ENCODE assay signal across 13 mouse cellular contexts in the genomic region with DNA sequence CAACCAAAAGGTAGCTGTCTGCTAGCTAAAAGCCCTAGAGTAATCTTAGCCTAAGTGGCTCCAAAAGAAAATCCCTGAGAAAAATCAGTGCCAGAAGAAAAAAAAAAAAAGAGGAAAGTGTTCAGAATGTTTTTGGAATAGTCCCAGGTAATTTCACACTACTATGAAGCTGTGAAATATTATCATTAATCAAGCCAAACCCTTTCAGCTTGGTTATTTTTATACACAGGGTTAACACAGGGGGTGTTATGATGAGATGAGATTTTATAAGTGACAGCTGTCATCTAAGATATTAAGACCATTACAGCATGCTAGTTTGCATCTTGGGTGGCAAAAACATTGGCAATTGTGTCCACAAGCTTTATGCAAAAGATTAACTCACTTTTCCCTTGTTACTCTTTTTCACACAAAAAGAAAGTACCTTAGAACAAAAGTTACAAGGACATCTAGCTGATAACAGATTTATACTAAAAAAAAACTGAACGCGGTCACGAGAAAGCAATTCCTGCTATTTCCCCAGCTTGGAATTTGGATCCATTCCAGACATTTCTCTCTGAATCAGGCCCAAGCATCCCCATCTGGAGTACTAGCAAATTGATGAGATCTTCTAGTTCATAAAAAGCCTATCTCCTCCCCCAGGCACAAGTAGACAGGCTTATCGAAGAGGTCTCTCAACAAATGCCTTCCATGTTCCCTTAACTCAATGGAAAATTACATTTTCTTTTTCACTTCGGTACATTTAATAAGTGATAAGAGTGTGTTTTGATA.
DNase-seq lines count a peak whose midpoint lies in the region; ATAC-seq and TF ChIP-seq lines count a peak whose summit lies in the region.
"Had no signal": no experiment of that assay in that cellular context is flagged by ENCODE, and none has a peak within 500 bp of the region (broad histone marks: within the 10 kb centered on the region; RNA-seq: fewer than 3 reads in every experiment).

No protein-coding gene starts in this region.

- no peak for DNase-seq in heart, postnatal 36 days
- DNase-seq in lung, postnatal 0 days (ENCODE audit: low spot score), result peak; percentile 29
- DNase-seq in lung, adult 2 months, result no peak
- DNase-seq in heart, postnatal 0 days (ENCODE audit: low spot score), result peak; percentile 48
- DNase-seq in urinary bladder, adult 2 months (ENCODE audit: low spot score), result no peak
- no peak for DNase-seq in liver
- DNase-seq: kidney, postnatal 10 days had no signal

- intact Hi-C loops in heart, postnatal 36 days (cut with DNase I), result no loop called here

- H3K27ac ChIP-seq in heart, embryonic 13.5 days (replicated peaks), result peak overlapping the region; percentile 49
- H3K27ac ChIP-seq in lung, postnatal 0 days (ENCODE audit: low read length), result no peak overlapping the region
- no peak overlapping the region for H3K27ac ChIP-seq in heart, postnatal 0 days (ENCODE audit: low read depth)
- H3K27ac ChIP-seq: hindbrain, embryonic 15.5 days; liver, embryonic 12.5 days; midbrain, embryonic 12.5 days; neural tube, embryonic 13.5 days had no signal

- H3K27me3 ChIP-seq in heart, embryonic 13.5 days (replicated peaks), result no peaks in the 10 kb centered on the region
- H3K27me3 ChIP-seq in lung, postnatal 0 days (replicated peaks; ENCODE audit: insufficient read depth, low read length), result no peaks in the 10 kb centered on the region
- H3K27me3 ChIP-seq in heart, postnatal 0 days (ENCODE audit: control insufficient read depth, insufficient read depth, low read length), result no peaks in the 10 kb centered on the region
- H3K27me3 ChIP-seq: hindbrain, embryonic 15.5 days; liver, embryonic 12.5 days; midbrain, embryonic 12.5 days; neural tube, embryonic 13.5 days had no signal

- TF ChIP-seq EP300 in lung, postnatal 0 days (IDR thresholded peaks at IDR 0.05), result no peak
- TF ChIP-seq EP300 in heart, postnatal 0 days (IDR thresholded peaks at IDR 0.05; ENCODE audit: low read depth), result no peak

- no peak overlapping the region for H3K4me3 ChIP-seq in heart, embryonic 13.5 days
- no peak overlapping the region for H3K4me3 ChIP-seq in lung, postnatal 0 days (ENCODE audit: low read depth, low read length)
- no peak overlapping the region for H3K4me3 ChIP-seq in lung, adult 2 months (replicated peaks; ENCODE audit: extremely low read depth, low read depth, low read length)
- H3K4me3 ChIP-seq in heart, postnatal 0 days (ENCODE audit: low read depth, low read length), result no peak overlapping the region
- H3K4me3 ChIP-seq: hindbrain, embryonic 15.5 days; liver, embryonic 12.5 days; midbrain, embryonic 12.5 days; neural tube, embryonic 13.5 days had no signal

- WGBS in heart, embryonic 13.5 days, result 26% methylated on average over 5 of the region's 5 CpGs
- 61% methylated on average over 5 of the region's 5 CpGs for WGBS in lung, postnatal 0 days
- 56% methylated on average over 5 of the region's 5 CpGs for WGBS in lung, adult 2 months
- WGBS in heart, postnatal 0 days, result 17% methylated on average over 5 of the region's 5 CpGs

- H3K4me2 ChIP-seq in heart, embryonic 13.5 days, result peak overlapping the region; percentile 26; the same call in 1 of the 2 replicates
- no peak overlapping the region for H3K4me2 ChIP-seq in lung, postnatal 0 days (replicated peaks; ENCODE audit: low read depth, low read length)
- 0 out of 2 replicates have a peak overlapping the region, but pooled peaks have one; percentile 6 for H3K4me2 ChIP-seq in heart, postnatal 0 days (ENCODE audit: low read depth, low read length)
- H3K4me2 ChIP-seq: hindbrain, embryonic 15.5 days; liver, embryonic 12.5 days; midbrain, embryonic 12.5 days; neural tube, embryonic 13.5 days had no signal

- no peaks in the 10 kb centered on the region for H3K36me3 ChIP-seq in heart, embryonic 13.5 days
- H3K36me3 ChIP-seq in lung, postnatal 0 days (ENCODE audit: insufficient read depth, low read length), result no peaks in the 10 kb centered on the region
- no peaks in the 10 kb centered on the region for H3K36me3 ChIP-seq in heart, postnatal 0 days (replicated peaks; ENCODE audit: control insufficient read depth, insufficient read depth, low read length)
- H3K36me3 ChIP-seq: hindbrain, embryonic 15.5 days; liver, embryonic 12.5 days; midbrain, embryonic 12.5 days; neural tube, embryonic 13.5 days had no signal

- no peak overlapping the region for H3K9ac ChIP-seq in heart, embryonic 13.5 days
- H3K9ac ChIP-seq in lung, postnatal 0 days (replicated peaks; ENCODE audit: low read depth), result no peak overlapping the region
- H3K9ac ChIP-seq in heart, postnatal 0 days (replicated peaks; ENCODE audit: low read depth, low read length), result no peak overlapping the region
- H3K9ac ChIP-seq: hindbrain, embryonic 15.5 days; liver, embryonic 12.5 days; midbrain, embryonic 12.5 days; neural tube, embryonic 13.5 days had no signal

- no peak for TF ChIP-seq POLR2A in lung, adult 2 months (IDR thresholded peaks at IDR 0.05; ENCODE audit: borderline replicate concordance, extremely low read depth, low read depth, low read length)

- ATAC-seq in heart, embryonic 13.5 days (ENCODE audit: extremely low read depth, insufficient number of reproducible peaks, low FRiP score, low TSS enrichment), result no peak
- ATAC-seq in lung, postnatal 0 days, result no peak
- no peak for ATAC-seq in heart, postnatal 0 days (ENCODE audit: insufficient read depth, low read depth)
- ATAC-seq: activated CD4-positive, CD25-positive, alpha-beta regulatory T cell, adult 4 months; liver, embryonic 12.5 days had no signal

- H3K9me3 ChIP-seq in heart, embryonic 13.5 days, result 0 out of 2 replicates have a peak, but pooled peaks cover 3% of the 10 kb centered on the region
- no peaks in the 10 kb centered on the region for H3K9me3 ChIP-seq in lung, postnatal 0 days (ENCODE audit: low read length)
- no peaks in the 10 kb centered on the region for H3K9me3 ChIP-seq in heart, postnatal 0 days (replicated peaks; ENCODE audit: control insufficient read depth, low read length)
- H3K9me3 ChIP-seq: hindbrain, embryonic 15.5 days; liver, embryonic 12.5 days; midbrain, embryonic 12.5 days; neural tube, embryonic 13.5 days had no signal

- H3K4me1 ChIP-seq in heart, embryonic 13.5 days, result peaks cover 17% of the 10 kb centered on the region
- H3K4me1 ChIP-seq in lung, postnatal 0 days (ENCODE audit: insufficient read depth, low read depth, low read length), result no peaks in the 10 kb centered on the region
- no peaks in the 10 kb centered on the region for H3K4me1 ChIP-seq in lung, adult 2 months (ENCODE audit: control insufficient read depth, insufficient read depth, low read length)
- H3K4me1 ChIP-seq in heart, postnatal 0 days (ENCODE audit: control insufficient read depth, insufficient read depth), result peaks cover 16% of the 10 kb centered on the region
- H3K4me1 ChIP-seq: hindbrain, embryonic 15.5 days; liver, embryonic 12.5 days; midbrain, embryonic 12.5 days; neural tube, embryonic 13.5 days had no signal

- TF ChIP-seq CTCF in lung, postnatal 0 days (IDR thresholded peaks at IDR 0.05), result no peak
- TF ChIP-seq CTCF in lung, adult 2 months (IDR thresholded peaks at IDR 0.05; ENCODE audit: insufficient read depth, low read length), result no peak
- TF ChIP-seq CTCF in heart, postnatal 0 days (IDR thresholded peaks at IDR 0.05; ENCODE audit: low read depth), result no peak

Comparison
In these comparisons a context has a peak if more than half of its experiments do, and no peak if none do; other contexts are left out.
1. DNase-seq: peak in lung, postnatal 0 days (single experiment) and heart, postnatal 0 days (single experiment); none in heart, postnatal 36 days (0 of 2), lung, adult 2 months (single experiment), urinary bladder, adult 2 months (single experiment) and liver (single experiment).